Mouse (Mus musculus) lung, adult 18-20 months (tissue): Measurements from ENCODE around the gene C2cd4d.

Source experiments
- DNase-seq, 2 experiments: peaks; one replicate each; pipeline ENCODE4 v3.0.0; 2022; ENCODE audit warnings: mixed read lengths in 2 of 2

Gene C2cd4d

DNA sequence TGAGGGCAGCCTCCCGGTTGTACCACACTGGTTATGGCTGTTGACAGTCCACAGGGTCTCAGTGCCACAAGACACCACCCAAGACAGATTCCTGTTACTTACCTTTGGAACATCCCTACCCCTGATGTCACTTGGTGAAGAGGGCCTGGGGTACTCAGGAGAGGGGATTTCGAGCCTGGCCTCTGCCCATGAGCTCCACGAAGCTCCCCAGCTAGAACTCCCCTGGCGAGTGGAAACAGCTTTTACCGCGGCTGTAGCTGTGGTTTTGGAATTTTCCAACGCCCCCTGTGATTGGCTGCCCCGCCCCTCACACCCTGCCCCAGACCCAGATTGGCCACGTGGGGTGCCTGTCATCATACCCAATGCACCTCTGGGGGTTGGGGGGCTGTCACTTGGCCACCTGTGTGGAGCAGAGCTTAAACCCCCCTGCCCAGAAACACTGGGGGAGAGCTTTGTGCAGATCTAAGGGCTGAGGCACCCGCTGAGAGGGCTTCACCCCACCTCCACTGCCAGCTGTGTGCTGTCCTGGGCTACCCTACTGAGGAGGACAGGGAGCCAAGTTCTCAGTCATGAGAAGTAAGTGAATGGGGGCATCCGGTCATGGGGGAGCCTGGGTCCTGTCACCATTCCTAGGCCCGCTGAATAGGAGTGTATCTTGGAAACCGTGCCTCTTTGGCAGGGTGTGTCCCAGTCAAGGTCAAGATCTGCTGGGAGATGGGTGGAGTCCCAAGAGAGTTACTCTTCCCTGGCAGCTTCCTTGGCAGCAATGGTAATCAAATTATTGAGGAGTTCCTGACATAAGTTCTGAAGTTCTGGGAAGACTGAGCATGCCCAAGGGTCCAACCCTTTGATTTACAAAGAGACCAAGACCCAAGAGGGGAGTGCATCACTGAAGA is 15.0 kb downstream of the C2cd4d start:
- DNase-seq, result no peak

DNA sequence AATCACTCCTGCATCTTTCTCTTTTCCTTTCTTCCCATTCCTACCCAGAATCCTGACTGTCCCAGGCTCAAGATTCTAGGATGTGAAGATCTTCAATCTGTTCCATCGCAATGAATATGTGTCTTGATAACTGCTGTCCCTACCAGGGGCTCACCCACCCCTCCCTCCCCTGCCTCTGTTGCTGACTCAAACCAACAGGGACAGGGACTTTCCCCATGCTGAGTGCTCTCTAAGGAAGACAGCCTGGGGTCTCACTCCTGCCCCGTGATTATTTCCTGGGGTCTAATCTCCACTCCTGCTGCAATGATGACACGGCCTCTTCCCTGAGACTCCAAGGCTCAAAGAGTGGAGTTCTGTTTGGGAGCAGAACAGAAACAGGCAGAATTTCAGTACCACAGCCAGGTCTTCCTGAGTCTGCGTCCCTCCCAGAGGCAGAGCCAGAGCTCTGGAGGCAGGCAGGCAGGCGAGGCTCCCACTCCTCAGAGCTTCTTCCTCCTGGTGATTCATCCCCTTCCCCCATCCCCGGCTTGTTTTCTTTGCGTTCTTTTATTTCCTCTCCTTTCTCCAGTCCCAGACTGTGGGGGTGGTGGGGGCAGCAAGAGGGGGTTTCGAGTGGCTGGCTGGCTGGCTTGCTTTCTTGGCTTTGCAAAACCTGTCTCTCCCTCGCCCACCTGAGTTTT is 17.7 kb downstream of the C2cd4d start:
- no peak for DNase-seq

DNA sequence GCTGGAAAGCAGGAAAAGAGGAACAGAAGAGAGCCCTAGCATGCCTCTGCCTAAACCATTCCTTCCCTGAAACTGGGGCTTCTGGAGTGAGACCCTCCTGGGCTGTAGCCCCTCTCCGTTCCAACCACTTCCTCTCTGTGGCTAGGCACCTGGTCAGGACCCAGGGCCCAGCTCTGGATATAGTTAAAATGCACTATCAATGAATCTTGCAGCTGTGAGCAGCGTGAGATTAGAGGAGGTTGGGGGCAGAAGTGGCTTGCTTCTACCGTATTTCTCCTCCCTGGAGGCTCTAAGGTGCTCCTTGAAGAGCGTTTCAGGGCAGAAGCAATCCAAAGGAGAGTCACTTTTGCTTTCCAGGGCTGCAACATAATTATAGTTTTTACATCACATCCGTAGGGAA is 20.1 kb downstream of the C2cd4d start:
- DNase-seq, result no peak

DNA sequence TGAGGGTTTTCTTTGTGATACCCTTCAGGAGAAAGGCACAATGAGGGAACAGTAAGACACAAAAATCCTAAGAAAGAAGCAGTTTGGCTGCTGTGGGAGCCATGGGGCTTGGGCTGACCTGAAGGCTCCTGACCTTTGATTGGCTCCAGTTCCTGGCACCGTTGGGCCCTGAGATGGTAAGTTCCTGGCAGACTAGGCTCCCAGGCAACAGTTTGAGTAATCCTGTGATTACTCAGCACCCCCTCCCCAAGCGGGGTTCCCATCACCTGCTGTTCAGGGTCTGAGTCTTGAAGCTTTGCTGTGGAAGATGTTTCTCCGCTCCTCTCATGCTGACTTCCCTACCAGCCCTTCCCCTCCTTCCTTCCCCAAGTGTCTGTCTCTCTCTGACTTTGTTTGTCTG is 21.2 kb downstream of the C2cd4d start:
- DNase-seq, result no peak

DNA sequence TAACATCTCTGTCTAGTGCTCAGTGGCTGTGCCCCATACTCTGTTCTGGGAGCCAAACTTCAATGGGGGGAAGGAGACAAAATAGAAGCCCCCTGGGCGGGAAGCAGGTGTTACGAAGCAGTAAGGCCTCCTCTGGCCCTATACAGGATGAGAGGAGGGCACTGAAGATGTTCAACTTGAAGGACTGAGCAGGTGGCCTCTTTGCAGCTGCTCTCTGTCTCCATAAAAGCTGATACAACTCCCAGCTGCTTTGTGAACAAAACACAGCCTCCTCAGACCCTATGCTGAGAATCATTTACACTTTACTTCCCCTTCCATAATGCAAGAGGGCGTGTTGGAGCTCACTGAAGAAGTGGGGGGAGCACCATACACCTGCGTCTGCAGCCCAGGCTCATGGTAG is 24.4 kb downstream of the C2cd4d start:
- no peak for DNase-seq

DNA sequence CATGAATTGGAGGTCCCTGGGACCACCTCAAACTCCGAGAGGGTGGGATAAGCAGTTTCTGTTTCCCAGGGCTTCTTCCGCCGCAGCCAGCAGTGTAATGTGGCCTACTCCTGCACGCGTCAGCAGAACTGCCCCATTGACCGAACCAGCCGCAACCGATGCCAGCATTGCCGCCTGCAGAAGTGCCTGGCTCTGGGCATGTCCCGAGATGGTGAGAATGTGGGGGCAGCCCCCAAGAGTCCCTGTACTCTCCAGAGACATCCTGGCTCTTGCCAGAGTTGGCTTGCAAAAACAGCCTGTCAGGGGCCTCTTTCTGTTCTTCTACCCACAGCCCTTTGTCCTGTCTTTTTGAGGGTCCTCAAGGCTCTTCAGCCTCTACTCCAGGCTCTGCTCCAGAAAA is 25.2 kb downstream of the C2cd4d start:
- DNase-seq, result no peak

DNA sequence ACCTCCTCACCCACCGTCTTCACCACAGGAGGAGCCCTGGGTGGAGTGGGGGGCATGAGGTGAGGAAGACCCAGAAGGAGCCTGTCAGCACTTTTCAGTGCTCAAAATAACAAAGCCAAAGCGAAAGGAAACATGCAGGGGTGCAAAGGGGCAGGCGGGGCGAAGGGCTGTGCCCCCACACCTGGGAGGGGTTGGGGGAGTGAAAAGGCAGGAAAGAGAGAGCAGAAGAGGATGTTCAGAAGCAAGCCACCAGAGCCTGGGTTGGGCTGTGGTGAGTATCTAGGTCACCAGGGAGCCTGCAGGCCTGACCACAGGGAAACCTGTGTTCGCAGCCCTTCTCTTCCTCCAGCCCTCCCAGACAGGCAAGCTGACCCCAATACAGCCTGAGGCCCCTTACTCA is 25.8 kb downstream of the C2cd4d start:
- no peak for DNase-seq

DNA sequence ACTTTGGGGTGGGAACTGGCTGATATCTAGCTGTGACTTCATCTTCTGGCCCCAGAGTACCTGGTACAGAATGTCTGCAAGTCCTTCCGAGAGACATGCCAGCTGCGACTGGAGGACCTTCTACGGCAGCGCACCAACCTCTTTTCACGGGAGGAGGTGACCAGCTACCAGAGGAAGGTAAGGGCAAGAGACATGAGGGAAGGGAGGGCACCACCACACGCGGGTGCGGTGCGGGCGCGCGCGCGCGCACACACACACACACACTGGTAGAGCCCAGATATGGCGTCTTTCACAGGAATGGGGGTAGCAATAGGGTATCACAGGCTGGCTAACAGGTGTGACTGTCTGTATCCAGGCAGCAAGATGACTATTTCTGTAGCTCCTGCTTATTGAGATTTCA is 27.2 kb downstream of the C2cd4d start:
- no peak for DNase-seq

DNA sequence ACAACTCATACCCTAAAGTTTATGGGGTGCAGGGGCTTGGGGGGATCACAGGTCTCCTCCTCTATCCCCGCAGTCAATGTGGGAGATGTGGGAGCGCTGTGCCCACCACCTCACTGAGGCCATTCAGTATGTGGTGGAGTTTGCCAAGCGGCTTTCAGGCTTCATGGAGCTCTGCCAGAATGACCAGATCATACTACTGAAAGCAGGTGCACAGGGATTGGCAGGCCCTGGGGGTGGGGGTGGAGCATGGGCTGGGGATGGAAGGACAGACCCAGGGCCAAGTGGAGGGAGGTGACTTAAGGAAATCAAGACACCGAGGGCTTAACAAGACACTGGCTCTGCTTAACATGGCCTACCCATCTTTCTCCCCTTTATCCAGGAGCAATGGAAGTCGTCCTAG is 28.8 kb downstream of the C2cd4d start:
- no peak for DNase-seq

DNA sequence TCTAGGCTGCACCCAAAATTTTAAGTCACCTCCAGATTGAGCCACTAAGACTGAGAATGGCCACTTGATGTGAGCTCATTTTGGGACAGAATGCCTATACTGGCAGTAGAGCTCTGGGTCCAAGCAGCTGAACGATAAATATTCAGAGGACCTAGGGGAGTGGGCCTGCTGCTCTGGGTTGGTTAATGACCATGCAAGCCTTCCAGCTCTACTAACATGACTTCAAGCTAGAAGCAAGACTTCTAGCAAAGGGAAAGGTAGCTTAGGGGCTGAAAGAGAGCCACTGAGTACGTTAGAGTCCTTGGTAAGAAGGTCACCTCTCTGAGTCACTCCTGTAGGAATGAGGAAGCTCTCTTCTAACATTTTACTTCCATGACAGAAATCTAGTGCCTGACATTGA is 29.9 kb downstream of the C2cd4d start:
- DNase-seq, result no peak

DNA sequence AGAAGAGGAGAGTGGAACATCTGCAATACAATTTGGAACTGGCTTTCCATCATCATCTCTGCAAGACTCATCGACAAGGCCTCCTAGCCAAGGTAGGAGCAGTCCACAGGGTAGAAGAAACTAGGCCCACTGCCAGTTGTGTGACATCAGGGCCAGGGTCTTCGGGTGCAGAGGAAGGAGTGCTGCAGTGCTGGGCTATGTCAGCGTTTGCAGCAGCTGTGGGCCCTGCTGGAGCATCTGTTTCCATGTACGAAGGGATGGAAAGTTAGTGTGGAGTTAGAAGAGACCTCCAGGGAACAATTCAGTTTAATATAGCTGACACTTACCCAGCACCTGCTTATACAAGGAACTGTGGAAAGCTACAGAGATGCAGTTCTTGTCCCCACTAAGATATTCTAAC is 30.8 kb downstream of the C2cd4d start:
- DNase-seq, result no peak

DNA sequence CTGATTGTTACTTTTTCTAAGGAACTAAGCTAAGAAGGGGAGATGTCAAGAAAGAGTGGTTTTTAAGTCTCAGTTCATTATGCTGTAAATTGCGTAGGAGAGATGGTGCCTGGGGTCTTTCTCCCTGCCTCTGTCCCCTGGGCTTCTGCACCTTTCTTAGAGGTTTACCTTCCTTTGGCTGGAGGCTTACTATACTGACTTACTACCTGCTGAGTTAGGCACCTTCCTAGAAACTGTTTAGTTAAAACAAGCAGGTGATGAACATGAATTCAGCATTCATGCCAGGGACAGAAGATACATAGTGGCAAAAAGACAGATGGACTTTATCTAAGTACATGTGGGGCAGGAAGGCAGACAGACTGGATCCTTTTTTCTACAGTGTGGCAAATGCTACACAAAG is 34.1 kb downstream of the C2cd4d start:
- no peak for DNase-seq

DNA sequence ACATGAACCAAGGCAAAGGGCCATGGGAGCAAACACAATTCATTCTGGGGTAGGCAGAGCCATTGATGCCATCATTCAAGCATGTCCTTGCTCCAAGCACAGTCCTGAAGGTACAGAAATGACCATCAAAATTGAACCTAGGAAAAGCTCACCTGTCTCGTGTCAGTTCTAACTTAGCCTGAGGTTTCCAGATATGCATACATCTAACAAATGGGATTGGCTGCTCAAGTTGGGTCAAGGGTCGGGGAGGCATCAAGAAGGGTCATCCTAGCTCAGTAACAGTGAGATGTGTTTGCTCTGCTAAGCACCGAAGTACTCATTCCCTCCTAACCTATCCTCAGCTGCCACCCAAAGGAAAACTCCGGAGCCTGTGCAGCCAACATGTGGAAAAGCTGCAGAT is 34.6 kb downstream of the C2cd4d start:
- no peak for DNase-seq

DNA sequence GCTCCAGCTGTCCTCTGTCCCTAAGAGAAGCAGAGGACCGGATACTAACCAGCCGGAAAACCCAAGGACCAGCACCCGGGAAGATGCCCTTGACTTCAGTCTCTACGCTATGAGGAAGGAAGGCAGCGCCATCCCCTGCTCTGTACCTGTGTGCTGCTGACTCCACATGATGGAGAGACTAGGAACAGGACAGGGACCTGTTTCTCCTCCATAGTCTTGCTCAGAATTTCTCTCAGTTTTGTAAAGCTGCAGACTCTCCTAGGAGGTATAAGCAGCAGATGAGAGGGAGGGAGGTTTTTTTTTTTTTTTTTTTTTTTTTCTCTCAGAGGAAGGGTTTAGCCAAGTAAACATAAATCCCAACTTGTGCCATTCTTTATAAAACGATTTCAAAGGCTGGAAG is 36.0 kb downstream of the C2cd4d start, which contains the start of gene Lingo4:
TSS of gene Lingo4 (plus strand) at position 301 of the 400 bp plus-strand sequence.
- DNase-seq, result no peak

DNA sequence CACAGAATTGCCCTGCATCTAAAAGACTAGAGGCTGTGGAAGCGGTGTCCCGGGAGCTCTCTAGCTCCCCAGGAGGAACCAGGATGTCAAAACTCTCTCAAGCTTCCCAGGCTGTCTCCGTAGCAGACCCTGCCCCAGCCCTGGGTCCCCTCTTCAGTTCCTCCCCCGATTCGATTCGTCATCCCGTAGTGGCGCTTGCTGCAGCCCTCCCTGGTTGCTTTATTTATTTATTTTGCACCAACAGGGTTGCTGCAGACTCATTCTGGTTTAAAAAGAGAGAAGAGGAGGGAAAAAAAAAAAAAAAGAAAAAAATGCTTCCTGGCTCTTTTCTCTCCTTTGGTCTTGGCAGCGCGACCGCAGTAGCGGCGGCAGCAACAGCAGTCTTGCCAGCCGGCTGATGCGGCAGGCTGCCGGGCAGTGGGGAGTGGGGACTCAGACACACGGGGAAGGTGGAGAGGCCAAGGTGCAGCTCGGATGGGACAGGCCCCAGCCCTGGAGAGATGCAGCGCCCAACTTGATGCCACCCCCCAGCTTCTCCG is 36.8 kb downstream of the C2cd4d start:
- no peak for DNase-seq

DNA sequence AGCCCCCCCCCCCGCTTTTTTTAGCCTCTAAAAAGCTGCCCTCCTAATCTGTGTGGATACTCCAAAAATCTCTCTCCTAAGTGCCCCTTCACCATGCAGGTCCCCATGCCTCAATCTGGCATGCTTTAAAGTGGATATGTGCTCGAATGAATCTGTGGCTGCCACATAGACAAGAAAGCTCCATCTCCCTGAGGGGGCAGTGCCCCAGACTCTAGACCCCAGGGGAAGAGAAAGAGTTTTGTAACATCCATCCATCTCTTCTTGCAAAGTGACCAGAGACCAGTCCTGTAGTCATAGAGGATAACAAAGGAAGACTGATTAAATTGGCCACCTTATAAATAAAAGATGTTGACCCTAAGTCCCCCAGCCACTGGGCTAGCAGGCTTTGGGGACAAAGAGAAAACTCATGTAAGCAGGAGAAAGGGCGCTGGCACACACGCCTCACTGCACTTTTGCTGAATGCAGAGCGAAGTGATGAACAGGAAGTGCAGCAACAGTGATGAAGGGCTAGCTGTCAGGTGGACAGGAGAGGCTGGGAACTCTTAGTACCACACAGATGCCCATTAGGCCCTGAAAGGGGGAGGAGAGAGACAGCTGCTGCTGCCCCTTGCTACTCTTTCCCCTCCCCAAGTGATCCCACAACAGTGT is 37.5 kb downstream of the C2cd4d start:
- DNase-seq, result no peak

DNA sequence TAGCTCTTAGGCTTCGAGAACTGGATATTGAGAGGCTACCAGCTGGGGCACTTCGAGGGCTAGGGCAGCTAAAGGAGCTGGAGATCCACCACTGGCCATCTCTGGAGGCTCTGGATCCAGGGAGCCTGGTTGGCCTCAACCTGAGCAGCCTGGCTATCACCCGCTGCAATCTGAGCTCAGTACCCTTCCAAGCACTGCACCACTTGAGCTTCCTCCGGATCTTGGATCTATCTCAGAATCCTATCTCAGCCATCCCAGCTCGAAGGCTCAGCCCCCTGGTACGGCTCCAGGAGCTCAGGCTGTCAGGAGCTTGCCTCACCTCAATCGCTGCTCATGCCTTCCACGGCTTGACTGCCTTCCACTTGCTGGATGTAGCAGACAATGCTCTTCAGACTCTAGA is 40.2 kb downstream of the C2cd4d start:
- DNase-seq, result no peak

DNA sequence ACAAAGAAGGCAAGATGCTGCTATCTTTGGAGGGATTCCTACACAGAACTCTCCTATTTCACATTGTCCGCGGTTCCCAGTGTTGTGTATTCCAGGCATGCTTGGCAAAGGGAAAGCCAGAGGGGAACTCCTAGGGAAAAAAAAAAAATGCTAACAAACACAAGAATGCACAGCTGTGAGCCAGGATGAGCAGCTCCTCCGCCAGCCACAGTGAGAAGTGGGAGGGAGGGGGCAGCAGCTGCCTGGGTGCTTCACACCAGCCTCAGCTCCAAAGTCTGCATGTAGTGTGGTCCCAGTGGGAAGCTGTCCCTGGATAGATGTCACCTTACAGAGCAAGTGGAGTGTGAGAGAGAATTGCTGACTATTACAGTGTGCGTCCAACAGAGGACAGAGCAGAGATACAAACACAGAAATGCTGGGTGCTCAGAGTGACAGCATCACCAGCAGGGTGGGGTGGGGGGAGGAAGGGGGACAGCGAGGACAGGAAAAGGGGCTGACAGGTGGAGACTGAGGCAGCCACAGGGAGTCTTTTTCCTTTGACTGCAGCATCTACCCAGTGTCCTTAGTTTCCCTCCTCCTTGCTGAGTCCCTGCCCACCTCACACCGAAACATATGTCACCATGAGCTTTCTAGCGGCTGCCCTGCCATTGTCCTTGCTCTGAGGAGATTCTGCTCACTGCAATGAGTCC is 42.3 kb downstream of the C2cd4d start:
- no peak for DNase-seq

DNA sequence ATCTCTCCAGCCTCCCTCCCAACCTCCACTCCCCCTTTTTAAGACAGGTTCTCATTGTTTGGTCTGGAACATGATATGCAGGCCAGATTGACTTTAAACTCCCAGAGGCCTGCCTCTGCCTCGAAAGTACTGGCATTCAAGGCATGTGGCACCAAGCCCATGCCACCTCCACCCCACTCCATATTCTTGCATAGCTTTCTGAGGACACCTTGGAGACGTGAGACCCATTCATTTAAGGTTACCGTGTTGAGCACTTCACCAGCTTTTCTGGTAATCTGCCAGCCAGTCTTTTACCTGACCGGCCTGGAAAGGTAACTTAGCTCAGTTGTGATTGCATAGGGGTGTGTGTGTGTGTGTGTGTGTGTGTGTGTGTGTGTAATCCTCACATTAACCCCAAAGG is 43.3 kb downstream of the C2cd4d start:
- peak; percentile 70 to 84 for DNase-seq

DNA sequence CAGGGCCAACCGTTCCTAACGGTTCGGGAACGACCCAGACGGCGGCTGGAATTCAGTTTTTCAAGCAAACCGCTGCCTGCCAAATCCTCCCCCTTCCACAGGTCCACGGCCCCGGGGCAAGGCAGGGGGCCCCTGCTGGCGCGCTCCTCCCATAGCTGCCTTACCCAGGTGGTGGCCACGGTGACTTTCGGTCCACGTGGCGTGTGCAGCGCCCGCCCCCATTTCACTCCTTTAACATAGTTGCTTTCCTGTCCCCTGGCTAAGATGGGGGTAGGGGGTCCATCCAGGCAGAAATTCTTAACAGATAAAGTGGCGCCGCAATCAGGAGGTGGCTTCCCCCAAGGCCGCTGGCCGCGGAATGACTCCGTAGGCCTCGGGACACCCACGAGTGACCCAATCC is 50.3 kb downstream of the C2cd4d start:
- DNase-seq, result no peak

DNA sequence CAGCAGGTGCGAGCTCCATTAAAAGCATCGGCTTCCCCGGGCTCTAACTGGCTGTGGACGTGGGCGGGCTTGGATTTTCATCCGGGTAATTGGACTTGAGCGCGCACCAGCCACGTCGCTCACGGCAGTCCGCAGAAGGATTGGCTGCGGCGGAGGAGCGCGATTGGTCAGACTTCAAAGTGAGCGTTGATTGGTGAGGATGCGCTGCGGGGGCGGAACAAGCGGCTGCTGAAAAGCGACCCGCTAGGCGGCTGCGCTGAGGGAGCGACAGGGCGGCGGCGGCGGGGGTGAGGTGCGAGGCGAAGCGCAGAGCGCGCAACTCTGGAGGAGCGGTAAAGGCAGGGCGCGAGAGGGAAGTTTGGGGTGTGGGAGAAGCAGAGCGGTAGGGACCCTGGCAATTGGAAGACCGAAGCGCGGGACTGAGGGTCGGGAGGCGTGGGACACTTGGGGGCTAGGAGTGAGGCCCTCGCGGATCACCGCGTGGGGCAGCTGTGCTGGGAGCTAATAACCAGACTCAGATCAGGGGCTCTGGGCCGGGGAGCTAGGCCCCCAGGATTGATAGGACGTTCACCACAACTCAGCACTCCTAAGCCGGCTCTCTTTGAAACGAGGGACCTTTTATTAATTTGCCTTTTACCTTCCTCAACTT is 50.9 kb downstream of the C2cd4d start, which contains the start of gene Tdrkh:
TSS of gene Tdrkh (plus strand) at position 243 of the 649 bp plus-strand sequence.
- DNase-seq, result peak; percentile 96
